Mouse (Mus musculus): ENCODE measurements at regions not wholly inside any gene's neighbourhood (a gene's known extent, or its start where the extent isn't known, plus 50 kb on each side); places are given as distances from the start of the nearest gene placed in this dataset.
A peak's percentile ranks its signal among the peaks of the same experiment; 100 is the strongest.

GRCm38 (mm10) chr10:20891426-20891825 is 60.9 kb upstream of the Ahi1 start:
- Histone ChIP-seq H3K36me3 (replicated peaks) (no peaks in the 10 kb centered on the region), H3K4me1 (no peaks in the 10 kb centered on the region), H3K27ac (replicated peaks) (no peak overlapping the region), H3K4me3 (no peak overlapping the region), H3K27me3 (replicated peaks; ENCODE audit: low read depth, poor library complexity, severe bottlenecking) (no peaks in the 10 kb centered on the region), H3K9me3 (no peaks in the 10 kb centered on the region)
- WGBS: 77% methylated on average over 6 of the region's 6 CpGs
- no peak for DNase-seq (ENCODE audit: low spot score)

GRCm38 (mm10) chr10:20883618-20884017 is 68.7 kb upstream of the Ahi1 start:
- Histone ChIP-seq H3K9me3 (no peaks in the 10 kb centered on the region), H3K27me3 (replicated peaks; ENCODE audit: low read depth, poor library complexity, severe bottlenecking) (no peaks in the 10 kb centered on the region), H3K4me3 (no peak overlapping the region), H3K4me1 (no peaks in the 10 kb centered on the region), H3K27ac (replicated peaks) (no peak overlapping the region), H3K36me3 (replicated peaks) (no peaks in the 10 kb centered on the region)
- 92% methylated on average over 5 of the region's 5 CpGs for WGBS
- DNase-seq (ENCODE audit: low spot score): no peak

- Histone ChIP-seq H3K9me3 (no peaks in the 10 kb centered on the region), H3K4me1 (no peaks in the 10 kb centered on the region), H3K27ac (replicated peaks) (no peak overlapping the region), H3K4me3 (no peak overlapping the region), H3K36me3 (replicated peaks) (no peaks in the 10 kb centered on the region), H3K27me3 (replicated peaks; ENCODE audit: low read depth, poor library complexity, severe bottlenecking) (no peaks in the 10 kb centered on the region)
- WGBS: 91% methylated on average over 8 of the region's 8 CpGs
- DNase-seq (ENCODE audit: low spot score): no peak
Observed at GRCm38 (mm10) chr10:20882599-20882998, 69.7 kb upstream of the Ahi1 start.

GRCm38 (mm10) chr10:20880251-20880650 is 72.1 kb upstream of the Ahi1 start:
- no peak overlapping the region for H3K4me3 ChIP-seq
- WGBS: 90% methylated on average over 4 of the region's 4 CpGs

GRCm38 (mm10) chr10:20879482-20879881 is 72.9 kb upstream of the Ahi1 start:
- H3K4me3 ChIP-seq: no peak overlapping the region
- WGBS: 87% methylated on average over 8 of the region's 8 CpGs
- H3K9me3 ChIP-seq: no peaks in the 10 kb centered on the region
- no peaks in the 10 kb centered on the region for H3K4me1 ChIP-seq
- no peaks in the 10 kb centered on the region for H3K27me3 ChIP-seq (replicated peaks; ENCODE audit: low read depth, poor library complexity, severe bottlenecking)
- no peak overlapping the region for H3K27ac ChIP-seq (replicated peaks)
- no peak for DNase-seq (ENCODE audit: low spot score)
- no peaks in the 10 kb centered on the region for H3K36me3 ChIP-seq (replicated peaks)

More at GRCm38 (mm10) chr10:20880251-20880650, 72.1 kb upstream of the Ahi1 start:
- H3K27ac ChIP-seq (replicated peaks): no peak overlapping the region
- H3K36me3 ChIP-seq (replicated peaks): no peaks in the 10 kb centered on the region
- H3K4me1 ChIP-seq: no peaks in the 10 kb centered on the region
- no peaks in the 10 kb centered on the region for H3K9me3 ChIP-seq
- DNase-seq (ENCODE audit: low spot score): no peak
- H3K27me3 ChIP-seq (replicated peaks; ENCODE audit: low read depth, poor library complexity, severe bottlenecking): no peaks in the 10 kb centered on the region

GRCm38 (mm10) chr10:20867076-20867475 is 85.3 kb upstream of the Ahi1 start:
- H3K4me1 ChIP-seq: no peaks in the 10 kb centered on the region
- H3K9me3 ChIP-seq: no peaks in the 10 kb centered on the region
- no peaks in the 10 kb centered on the region for H3K27me3 ChIP-seq (replicated peaks; ENCODE audit: low read depth, poor library complexity, severe bottlenecking)
- no peak overlapping the region for H3K4me3 ChIP-seq
- WGBS: 87% methylated on average over 12 of the region's 12 CpGs
- no peak for DNase-seq (ENCODE audit: low spot score)
- no peak overlapping the region for H3K27ac ChIP-seq (replicated peaks)
- no peaks in the 10 kb centered on the region for H3K36me3 ChIP-seq (replicated peaks)

- no peaks in the 10 kb centered on the region for H3K4me1 ChIP-seq
- no peak overlapping the region for H3K4me3 ChIP-seq
- DNase-seq (ENCODE audit: low spot score): no peak
- H3K27ac ChIP-seq (replicated peaks): no peak overlapping the region
- no peaks in the 10 kb centered on the region for H3K36me3 ChIP-seq (replicated peaks)
- no peaks in the 10 kb centered on the region for H3K9me3 ChIP-seq
- no peaks in the 10 kb centered on the region for H3K27me3 ChIP-seq (replicated peaks; ENCODE audit: low read depth, poor library complexity, severe bottlenecking)
- WGBS: 83% methylated on average over 4 of the region's 4 CpGs
Observed at GRCm38 (mm10) chr10:20865031-20865430, 87.3 kb upstream of the Ahi1 start.

- Histone ChIP-seq H3K9me3 (no peaks in the 10 kb centered on the region), H3K27me3 (replicated peaks; ENCODE audit: low read depth, poor library complexity, severe bottlenecking) (no peaks in the 10 kb centered on the region), H3K36me3 (replicated peaks) (no peaks in the 10 kb centered on the region), H3K4me1 (peaks cover 14% of the 10 kb centered on the region), H3K27ac (replicated peaks) (no peak overlapping the region), H3K4me3 (no peak overlapping the region)
- no peak for DNase-seq (ENCODE audit: low spot score)
- 92% methylated on average over 4 of the region's 4 CpGs for WGBS
Observed at GRCm38 (mm10) chr10:20857413-20857812, 94.9 kb upstream of the Ahi1 start.

- H3K27me3 ChIP-seq (replicated peaks; ENCODE audit: low read depth, poor library complexity, severe bottlenecking): no peaks in the 10 kb centered on the region
- DNase-seq (ENCODE audit: low spot score): peak; percentile 59
- no peaks in the 10 kb centered on the region for H3K9me3 ChIP-seq
- H3K36me3 ChIP-seq (replicated peaks): no peaks in the 10 kb centered on the region
- peak overlapping the region; percentile 40; the same call in 1 of the 2 replicates for H3K4me3 ChIP-seq
- 27% methylated on average over 14 of the region's 14 CpGs for WGBS
- peaks cover 14% of the 10 kb centered on the region for H3K4me1 ChIP-seq
- peak overlapping the region; percentile 70 for H3K27ac ChIP-seq (replicated peaks)
Observed at GRCm38 (mm10) chr10:20854621-20855363, 97.6 kb upstream of the Ahi1 start.

- no peaks in the 10 kb centered on the region for H3K27me3 ChIP-seq (replicated peaks; ENCODE audit: low read depth, poor library complexity, severe bottlenecking)
- 76% methylated on average over 8 of the region's 8 CpGs for WGBS
Observed at GRCm38 (mm10) chr10:20847287-20847686, 105.1 kb upstream of the Ahi1 start.

GRCm38 (mm10) chr10:20843277-20843676 is 109.1 kb upstream of the Ahi1 start:
- WGBS: 74% methylated on average over 3 of the region's 3 CpGs
- Histone ChIP-seq H3K9me3 (no peaks in the 10 kb centered on the region), H3K4me3 (no peak overlapping the region), H3K36me3 (replicated peaks) (no peaks in the 10 kb centered on the region), H3K27me3 (replicated peaks; ENCODE audit: low read depth, poor library complexity, severe bottlenecking) (no peaks in the 10 kb centered on the region), H3K4me1 (peaks cover 5% of the 10 kb centered on the region), H3K27ac (replicated peaks) (no peak overlapping the region)
- no peak for DNase-seq (ENCODE audit: low spot score)

More at GRCm38 (mm10) chr10:20847287-20847686, 105.1 kb upstream of the Ahi1 start:
- no peaks in the 10 kb centered on the region for H3K4me1 ChIP-seq
- H3K27ac ChIP-seq (replicated peaks): no peak overlapping the region
- H3K4me3 ChIP-seq: no peak overlapping the region
- H3K36me3 ChIP-seq (replicated peaks): no peaks in the 10 kb centered on the region
- H3K9me3 ChIP-seq: no peaks in the 10 kb centered on the region
- DNase-seq (ENCODE audit: low spot score): no peak

- WGBS: 85% methylated on average over 1 of the region's 1 CpGs
- no peak overlapping the region for H3K27ac ChIP-seq (replicated peaks)
- H3K27me3 ChIP-seq (replicated peaks; ENCODE audit: low read depth, poor library complexity, severe bottlenecking): no peaks in the 10 kb centered on the region
- H3K4me3 ChIP-seq: no peak overlapping the region
- H3K36me3 ChIP-seq (replicated peaks): no peaks in the 10 kb centered on the region
- no peak for DNase-seq (ENCODE audit: low spot score)
- no peaks in the 10 kb centered on the region for H3K9me3 ChIP-seq
- peaks cover 5% of the 10 kb centered on the region for H3K4me1 ChIP-seq
Observed at GRCm38 (mm10) chr10:20842131-20842530, 110.2 kb upstream of the Ahi1 start.

- Histone ChIP-seq H3K9me3 (no peaks in the 10 kb centered on the region), H3K27me3 (replicated peaks; ENCODE audit: low read depth, poor library complexity, severe bottlenecking) (no peaks in the 10 kb centered on the region), H3K36me3 (replicated peaks) (no peaks in the 10 kb centered on the region), H3K4me1 (peaks cover 5% of the 10 kb centered on the region), H3K27ac (replicated peaks) (no peak overlapping the region), H3K4me3 (no peak overlapping the region)
- no peak for DNase-seq (ENCODE audit: low spot score)
- 44% methylated on average over 3 of the region's 3 CpGs for WGBS
Observed at GRCm38 (mm10) chr10:20841430-20842040, 110.8 kb upstream of the Ahi1 start.

Data from embryonic facial prominence, embryonic 10.5 days (tissue).